Mouse (Mus musculus) small intestine, adult 2 months (tissue): ENCODE results near the gene Tmem177. TPM values are rescaled to one million over a fixed set of nuclear protein-coding genes. Genes with fewer than 3 reads are reported as not detected.

Source experiments
- H3K27ac ChIP-seq: fragments of 200-500 bp; 2 replicates; pipeline ENCODE4 v1.5.1; 2012; ENCODE audit warnings: low read depth, low read length, control low read depth, inconsistent platforms; ENCODE audit not compliant: insufficient read depth
- H3K27me3 ChIP-seq: fragments of 200-500 bp; 2 replicates; pipeline ENCODE4 v1.6.1; 2012; ENCODE audit warnings: mild to moderate bottlenecking, moderate library complexity, low read length, inconsistent platforms; ENCODE audit not compliant: control insufficient read depth, insufficient read depth
- H3K36me3 ChIP-seq: fragments of 200-500 bp; 2 replicates; pipeline ENCODE4 v1.6.1; 2012; ENCODE audit warnings: mild to moderate bottlenecking, low read length, control low read depth, inconsistent platforms; ENCODE audit not compliant: control insufficient read depth, insufficient read depth
- H3K4me1 ChIP-seq: fragments of 200-500 bp; 2 replicates; pipeline ENCODE4 v1.6.1; 2012; ENCODE audit warnings: low read length, inconsistent platforms, mixed read lengths; ENCODE audit not compliant: control insufficient read depth, insufficient read depth, insufficient read length
- H3K4me3 ChIP-seq: fragments of 200-500 bp; 2 replicates; pipeline ENCODE4 v1.5.1; 2012; ENCODE audit warnings: low read depth, mild to moderate bottlenecking, control low read depth, inconsistent platforms, low read length, moderate library complexity
- CTCF ChIP-seq: fragments of 200-500 bp; IDR thresholded peaks from 2 replicates; pipeline ENCODE4 v1.5.1; 2012; ENCODE audit warnings: low read depth, mild to moderate bottlenecking, control low read depth, inconsistent platforms, low read length, moderate library complexity, mixed read lengths; ENCODE audit not compliant: insufficient replicate concordance, insufficient read length; ENCODE audit errors: extremely low read depth
- POLR2A ChIP-seq: fragments of 200-500 bp; IDR thresholded peaks from 2 replicates; pipeline ENCODE4 v1.6.1; 2012; ENCODE audit warnings: low read depth, mild to moderate bottlenecking, control low read depth, inconsistent platforms, low read length, moderate library complexity
- WGBS: fragments of 180-500 bp; shearing (Covaris S2); methylation state at CpG from one replicate; pipeline ENCODE4 v1.1.7; 2018; 5-methylcytosine and 5-hydroxymethylcytosine counted together
- polyA plus RNA-seq: library from polyadenylated mRNA; depleted of rRNA; stranded (reverse); fragments of >200 nt; gene quantifications from 2 replicates; pipeline ENCODE4 v1.2.3, GENCODE M21; 2012

Tmem177 gene
- polyA plus RNA-seq, 1 experiment: 2.6 TPM

GRCm38 (mm10) chr1:119902551-119903230 lies 10.3 kb downstream of the Tmem177 start:
- Histone ChIP-seq H3K36me3 (no peaks in the 10 kb centered on the region), H3K27me3 (no peaks in the 10 kb centered on the region), H3K27ac (no peak overlapping the region), H3K4me3 (no peak overlapping the region), H3K4me1 (peaks cover 5% of the 10 kb centered on the region; the same call in 1 of the 2 replicates)
- TF ChIP-seq POLR2A (no peak), CTCF (no peak)
- 80% methylated on average over 8 of the region's 8 CpGs for WGBS

GRCm38 (mm10) chr1:119899195-119900123 lies 13.5 kb downstream of the Tmem177 start:
- H3K36me3 ChIP-seq: no peaks in the 10 kb centered on the region
- no peak overlapping the region for H3K27ac ChIP-seq
- H3K27me3 ChIP-seq: no peaks in the 10 kb centered on the region
- H3K4me1 ChIP-seq: no peaks in the 10 kb centered on the region
- no peak overlapping the region for H3K4me3 ChIP-seq
- TF ChIP-seq CTCF (no peak), POLR2A (no peak)
- 68% methylated on average over 11 of the region's 11 CpGs for WGBS

- Histone ChIP-seq H3K4me1 (no peaks in the 10 kb centered on the region), H3K36me3 (no peaks in the 10 kb centered on the region), H3K27me3 (no peaks in the 10 kb centered on the region), H3K4me3 (no peak overlapping the region), H3K27ac (no peak overlapping the region)
- TF ChIP-seq CTCF (peak; percentile 95), POLR2A (no peak)
- WGBS: 39% methylated on average over 6 of the region's 6 CpGs
Measured at GRCm38 (mm10) chr1:119894936-119895335, 18.1 kb downstream of the Tmem177 start.

- 80% methylated on average over 3 of the region's 3 CpGs for WGBS
- no peaks in the 10 kb centered on the region for H3K27me3 ChIP-seq
- H3K4me3 ChIP-seq: no peak overlapping the region
- H3K36me3 ChIP-seq: no peaks in the 10 kb centered on the region
- TF ChIP-seq POLR2A (no peak), CTCF (no peak)
- H3K4me1 ChIP-seq: no peaks in the 10 kb centered on the region
- no peak overlapping the region for H3K27ac ChIP-seq
Measured at GRCm38 (mm10) chr1:119893600-119893999, 19.4 kb downstream of the Tmem177 start.

- TF ChIP-seq CTCF: no peak
- no peak for TF ChIP-seq POLR2A
- Histone ChIP-seq H3K4me3 (no peak overlapping the region), H3K27ac (no peak overlapping the region), H3K4me1 (no peaks in the 10 kb centered on the region), H3K36me3 (no peaks in the 10 kb centered on the region), H3K27me3 (no peaks in the 10 kb centered on the region)
- 54% methylated on average over 6 of the region's 6 CpGs for WGBS
Measured at GRCm38 (mm10) chr1:119892933-119893332, 20.1 kb downstream of the Tmem177 start.

GRCm38 (mm10) chr1:119891865-119892264 lies 21.1 kb downstream of the Tmem177 start:
- 64% methylated on average over 4 of the region's 4 CpGs for WGBS
- Histone ChIP-seq H3K27me3 (no peaks in the 10 kb centered on the region), H3K4me3 (no peak overlapping the region), H3K36me3 (no peaks in the 10 kb centered on the region), H3K27ac (no peak overlapping the region), H3K4me1 (no peaks in the 10 kb centered on the region)
- TF ChIP-seq CTCF: no peak
- no peak for TF ChIP-seq POLR2A

GRCm38 (mm10) chr1:119891149-119891548 lies 21.9 kb downstream of the Tmem177 start:
- no peaks in the 10 kb centered on the region for H3K27me3 ChIP-seq
- H3K4me1 ChIP-seq: no peaks in the 10 kb centered on the region
- H3K27ac ChIP-seq: no peak overlapping the region
- WGBS: 82% methylated on average over 9 of the region's 9 CpGs
- TF ChIP-seq CTCF: no peak
- TF ChIP-seq POLR2A: no peak
- H3K4me3 ChIP-seq: no peak overlapping the region
- H3K36me3 ChIP-seq: no peaks in the 10 kb centered on the region
